Mouse (Mus musculus) heart, embryonic 11.5 days (tissue): ENCODE results near the gene Smarcc2. TPM values are rescaled to one million over a fixed set of nuclear protein-coding genes. Genes with fewer than 3 reads are reported as not detected.
"Not testable (repeated sequence)": the region's sequence is repeated elsewhere in the genome, so short reads cannot be mapped to it uniquely, and the experiment has no call there.

Source experiments
- ATAC-seq: fragments of 200-750 bp; cut with Nextera tagmentation; replicated peaks from 2 replicates; pipeline ENCODE4 v1.8.0; 2017; ENCODE audit warnings: moderate library complexity; ENCODE audit not compliant: insufficient number of reproducible peaks, low FRiP score, low TSS enrichment
- H3K27ac ChIP-seq: fragments of 300-500 bp; sonication (generic); 2 replicates; pipeline ENCODE4 v1.5.1; 2014; ENCODE audit warnings: mild to moderate bottlenecking, low read depth, low read length
- H3K27me3 ChIP-seq: fragments of 300-500 bp; sonication (generic); 2 replicates; pipeline ENCODE4 v1.6.1; 2014; ENCODE audit warnings: mild to moderate bottlenecking, low read length, mixed read lengths; ENCODE audit not compliant: control insufficient read depth, insufficient read depth
- H3K36me3 ChIP-seq: fragments of 300-500 bp; sonication (generic); 2 replicates; pipeline ENCODE4 v1.6.1; 2014; ENCODE audit warnings: mild to moderate bottlenecking, low read length, moderate library complexity, mixed read lengths; ENCODE audit not compliant: control insufficient read depth, insufficient read depth
- H3K4me1 ChIP-seq: fragments of 300-500 bp; sonication (generic); 2 replicates; pipeline ENCODE4 v1.6.1; 2014; ENCODE audit warnings: low read length; ENCODE audit not compliant: control insufficient read depth, insufficient read depth
- H3K4me2 ChIP-seq: fragments of 300-500 bp; sonication (generic); 2 replicates; pipeline ENCODE4 v1.6.1; 2014; ENCODE audit warnings: mild to moderate bottlenecking, moderate library complexity
- H3K4me3 ChIP-seq: fragments of 300-500 bp; sonication (generic); 2 replicates; pipeline ENCODE4 v1.5.1; 2014; ENCODE audit warnings: low read depth, low read length
- H3K9ac ChIP-seq: fragments of 300-500 bp; sonication (generic); 2 replicates; pipeline ENCODE4 v1.6.1; 2014; ENCODE audit warnings: mild to moderate bottlenecking, low read depth, low read length, moderate library complexity
- H3K9me3 ChIP-seq: fragments of 300-500 bp; sonication (generic); replicated peaks from 2 replicates; pipeline ENCODE4 v1.6.1; 2016; ENCODE audit warnings: low read length; ENCODE audit not compliant: control insufficient read depth
- WGBS: fragments of 180-500 bp; shearing (Covaris S2); extraction: QIAGEN DNeasy Blood & Tissue Kit; methylation state at CpG from one replicate; pipeline ENCODE4 v1.1.7; 2014; ENCODE audit not compliant: insufficient replicate concordance; 5-methylcytosine and 5-hydroxymethylcytosine counted together
- polyA plus RNA-seq: library from polyadenylated mRNA; unstranded; fragments of >200 nt; fragmentation: Nextera tagmentation; extraction: Ambion mirVana; gene quantifications from 2 replicates; pipeline ENCODE4 v1.2.1, GENCODE M21; 2014

Gene Smarcc2
- polyA plus RNA-seq, 1 experiment from 2014 or later = 82.8 TPM

GRCm38 (mm10) chr10:128487861-128488712 is 29.0 kb downstream of the Smarcc2 start:
- Histone ChIP-seq H3K4me3 (no peak overlapping the region), H3K4me1 (peaks cover 28% of the 10 kb centered on the region), H3K27ac (no peak overlapping the region), H3K27me3 (no peaks in the 10 kb centered on the region), H3K9ac (no peak overlapping the region), H3K9me3 (no peaks in the 10 kb centered on the region), H3K4me2 (no peak overlapping the region), H3K36me3 (peaks cover 50% of the 10 kb centered on the region)
- no peak for ATAC-seq
- 89% methylated on average over 22 of the region's 22 CpGs for WGBS

GRCm38 (mm10) chr10:128488776-128489175 is 29.7 kb downstream of the Smarcc2 start:
- Histone ChIP-seq H3K9me3 (no peaks in the 10 kb centered on the region), H3K27me3 (no peaks in the 10 kb centered on the region), H3K9ac (no peak overlapping the region), H3K27ac (peak overlapping the region; percentile 97; the same call in 1 of the 2 replicates), H3K4me3 (no peak overlapping the region), H3K4me1 (peaks cover 28% of the 10 kb centered on the region), H3K4me2 (no peak overlapping the region), H3K36me3 (peaks cover 44% of the 10 kb centered on the region)
- 83% methylated on average over 4 of the region's 4 CpGs for WGBS
- ATAC-seq = no peak

GRCm38 (mm10) chr10:128489380-128489779 is 30.3 kb downstream of the Smarcc2 start:
- peaks cover 38% of the 10 kb centered on the region for H3K36me3 ChIP-seq
- H3K4me3 ChIP-seq = no peak overlapping the region; the same call in 1 of the 2 replicates
- H3K27ac ChIP-seq = peak overlapping the region; percentile 97
- H3K4me2 ChIP-seq = peak overlapping the region; percentile 87; the same call in 1 of the 2 replicates
- H3K9me3 ChIP-seq = no peaks in the 10 kb centered on the region
- peaks cover 28% of the 10 kb centered on the region for H3K4me1 ChIP-seq
- no peaks in the 10 kb centered on the region for H3K27me3 ChIP-seq
- ATAC-seq = no peak
- 60% methylated on average over 5 of the region's 5 CpGs for WGBS
- peak overlapping the region; percentile 59 for H3K9ac ChIP-seq

- no peak for ATAC-seq
- 36% methylated on average over 4 of the region's 4 CpGs for WGBS
Observed at GRCm38 (mm10) chr10:128489785-128490184, 30.7 kb downstream of the Smarcc2 start.

GRCm38 (mm10) chr10:128490232-128490631 is 31.2 kb downstream of the Smarcc2 start:
- 32% methylated on average over 5 of the region's 5 CpGs for WGBS
- H3K4me1 ChIP-seq = peaks cover 35% of the 10 kb centered on the region
- H3K27me3 ChIP-seq = no peaks in the 10 kb centered on the region
- ATAC-seq = no peak
- peaks cover 38% of the 10 kb centered on the region for H3K36me3 ChIP-seq
- H3K27ac ChIP-seq = peak overlapping the region; percentile 97
- no peak overlapping the region; the same call in 1 of the 2 replicates for H3K4me3 ChIP-seq
- peak overlapping the region; percentile 59 for H3K9ac ChIP-seq
- H3K9me3 ChIP-seq = no peaks in the 10 kb centered on the region
- peak overlapping the region; percentile 87 for H3K4me2 ChIP-seq

More at GRCm38 (mm10) chr10:128489785-128490184, 30.7 kb downstream of the Smarcc2 start:
- Histone ChIP-seq H3K4me1 (peaks cover 30% of the 10 kb centered on the region), H3K9ac (peak overlapping the region; percentile 59), H3K4me3 (no peak overlapping the region; the same call in 1 of the 2 replicates), H3K36me3 (peaks cover 38% of the 10 kb centered on the region), H3K4me2 (peak overlapping the region; percentile 87), H3K27me3 (no peaks in the 10 kb centered on the region), H3K9me3 (no peaks in the 10 kb centered on the region), H3K27ac (peak overlapping the region; percentile 97)

- Histone ChIP-seq H3K4me3 (peak overlapping the region; percentile 94), H3K36me3 (peaks cover 34% of the 10 kb centered on the region), H3K9me3 (no peaks in the 10 kb centered on the region), H3K9ac (peak overlapping the region; percentile 98), H3K27ac (peak overlapping the region; percentile 97), H3K4me2 (peak overlapping the region; percentile 87), H3K27me3 (no peaks in the 10 kb centered on the region), H3K4me1 (peaks cover 38% of the 10 kb centered on the region)
- 30% methylated on average over 5 of the region's 5 CpGs for WGBS
- no peak for ATAC-seq
Observed at GRCm38 (mm10) chr10:128490912-128491311, 31.9 kb downstream of the Smarcc2 start.

GRCm38 (mm10) chr10:128491495-128491894 is 32.4 kb downstream of the Smarcc2 start:
- no peak for ATAC-seq
- peaks cover 32% of the 10 kb centered on the region for H3K36me3 ChIP-seq
- no peaks in the 10 kb centered on the region for H3K27me3 ChIP-seq
- H3K4me2 ChIP-seq = peak overlapping the region; percentile 87
- peak overlapping the region; percentile 94 for H3K4me3 ChIP-seq
- H3K9ac ChIP-seq = peak overlapping the region; percentile 98
- peaks cover 42% of the 10 kb centered on the region for H3K4me1 ChIP-seq
- peak overlapping the region; percentile 97 for H3K27ac ChIP-seq
- WGBS = 31% methylated on average over 6 of the region's 6 CpGs
- H3K9me3 ChIP-seq = no peaks in the 10 kb centered on the region

GRCm38 (mm10) chr10:128492051-128492450 is 33.0 kb downstream of the Smarcc2 start:
- peaks cover 30% of the 10 kb centered on the region for H3K36me3 ChIP-seq
- peaks cover 47% of the 10 kb centered on the region for H3K4me1 ChIP-seq
- not testable (repeated sequence) for ATAC-seq, H3K27me3 ChIP-seq, H3K9me3 ChIP-seq
- 35% methylated on average over 7 of the region's 8 CpGs for whole genome bisulfite sequencing
- peak overlapping the region; percentile 98 for H3K9ac ChIP-seq
- H3K4me3 ChIP-seq = peak overlapping the region; percentile 94
- H3K27ac ChIP-seq = peak overlapping the region; percentile 97
- H3K4me2 ChIP-seq = peak overlapping the region; percentile 87
